Mouse (Mus musculus): ENCODE measurements around the gene Tspyl4.

GRCm38 (mm10) chr10:34309915-34310685, 12.9 kb downstream of the Tspyl4 start:
- TF ChIP-seq CTCF (IDR thresholded peaks at IDR 0.05; ENCODE audit: borderline replicate concordance, control insufficient read depth, extremely low read depth, insufficient read depth, low read length, poor library complexity): no peak
- no peak for TF ChIP-seq POLR2A (IDR thresholded peaks at IDR 0.05; ENCODE audit: control insufficient read depth, extremely low read depth, insufficient read depth, low read length, poor library complexity)

Measured in thymus, adult 2 months (tissue).